Mouse (Mus musculus) frontal cortex, postnatal 36 days (tissue): ENCODE measurements around the gene Evl.

Experiments used
- DNase-seq, 2 experiments: peaks; one replicate each; pipeline ENCODE4 v3.0.0; 2022; ENCODE audit warnings: low spot score in 2 of 2

Gene Evl

DNA sequence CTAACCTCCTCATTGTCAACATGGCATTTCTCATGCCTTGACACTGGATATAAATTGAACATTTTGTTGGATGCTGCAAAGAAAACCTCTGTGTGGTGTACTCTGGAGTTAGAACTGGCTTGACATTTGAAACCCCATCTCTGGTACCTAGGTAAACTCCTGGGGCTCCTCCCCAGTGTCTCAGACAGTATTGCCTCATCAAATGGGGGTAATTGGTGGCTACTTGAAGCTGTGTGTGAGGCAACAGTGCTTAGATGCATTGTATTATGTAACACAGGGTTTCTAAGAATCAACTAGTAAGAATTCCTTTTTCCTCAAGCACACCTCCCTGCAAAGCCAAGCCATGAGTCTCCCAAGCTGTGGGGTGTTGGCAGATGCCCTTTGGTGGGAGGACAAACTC lies 93.3 kb downstream of the Evl start:
- DNase-seq, result no peak

DNA sequence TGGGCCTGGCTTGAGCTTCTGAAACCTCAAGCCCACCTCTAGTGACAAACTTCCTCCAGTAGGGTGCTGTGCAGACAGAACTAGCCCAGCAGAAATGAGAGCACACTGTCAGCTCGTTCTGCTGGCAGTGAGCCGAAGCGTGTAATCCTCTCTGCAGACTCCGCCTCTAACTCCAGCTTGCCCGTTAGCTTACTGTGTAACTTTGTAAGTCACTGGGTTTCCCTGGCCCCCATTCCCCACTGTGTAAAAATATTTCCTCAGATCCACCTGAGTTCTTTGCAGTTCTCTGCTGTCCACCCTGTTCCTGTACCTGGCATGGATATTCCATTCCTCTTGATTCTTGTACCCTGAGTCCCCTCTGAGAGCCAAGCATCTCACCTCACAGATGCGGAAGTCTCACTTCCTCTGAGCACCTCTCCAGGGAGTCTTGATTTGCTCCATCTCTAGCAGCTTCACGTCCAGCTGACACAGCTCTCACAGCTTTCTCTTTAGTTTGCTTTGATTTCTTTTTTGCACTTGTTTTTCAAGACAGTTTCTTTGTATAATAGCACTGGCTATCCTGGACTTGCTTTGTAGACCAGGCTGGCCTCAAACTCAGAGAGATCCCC lies 96.6 kb downstream of the Evl start:
- peak in 1 of 2 experiments; percentile 59 for DNase-seq

DNA sequence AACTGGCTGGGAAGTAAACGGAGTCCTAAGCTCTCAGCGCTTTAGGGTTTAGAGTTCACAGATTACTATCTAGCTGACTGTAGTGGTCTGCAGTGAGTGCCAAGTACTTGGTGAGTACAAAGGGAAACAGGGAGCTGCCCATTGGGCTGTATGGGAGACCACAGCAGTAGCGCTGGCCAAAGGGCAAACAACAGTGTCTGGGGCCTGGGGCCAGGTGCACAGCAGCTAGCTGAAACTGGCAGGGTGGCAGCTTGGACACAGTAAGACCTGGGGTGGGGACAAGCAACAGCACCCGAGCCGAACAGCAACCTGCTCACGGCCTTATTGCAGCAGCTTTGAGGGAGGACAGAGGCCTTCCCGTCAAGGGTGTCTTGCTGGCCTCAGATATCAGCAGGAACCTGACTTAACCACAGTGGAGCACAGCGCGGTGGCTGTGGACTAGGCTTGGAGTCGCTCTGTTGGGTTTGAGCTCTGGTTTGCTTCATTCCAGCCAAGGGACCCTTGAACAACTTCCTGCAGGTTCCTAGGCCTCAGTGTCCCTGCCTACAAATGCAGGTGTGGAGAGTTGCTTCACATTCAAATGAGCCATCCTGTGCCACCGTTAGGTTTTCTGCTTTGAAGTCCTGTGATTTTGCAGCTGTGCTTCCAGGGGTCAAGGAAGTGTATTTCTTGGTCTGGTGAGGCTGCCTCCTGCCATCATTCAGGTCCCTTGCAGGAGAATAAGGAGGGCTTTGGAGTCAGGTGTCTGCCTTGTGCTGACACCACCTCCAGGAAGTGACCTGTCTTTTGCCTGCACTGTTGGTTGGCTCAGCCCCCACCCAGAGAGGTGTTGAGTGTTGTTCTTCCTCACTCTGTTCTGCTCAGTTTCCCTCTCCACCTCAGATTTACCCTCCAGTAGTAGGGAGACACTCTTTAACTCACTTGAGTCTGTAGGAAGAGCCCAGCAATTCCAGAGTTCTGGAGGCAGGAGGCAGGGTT lies 99.1 kb downstream of the Evl start:
- DNase-seq, result no peak

DNA sequence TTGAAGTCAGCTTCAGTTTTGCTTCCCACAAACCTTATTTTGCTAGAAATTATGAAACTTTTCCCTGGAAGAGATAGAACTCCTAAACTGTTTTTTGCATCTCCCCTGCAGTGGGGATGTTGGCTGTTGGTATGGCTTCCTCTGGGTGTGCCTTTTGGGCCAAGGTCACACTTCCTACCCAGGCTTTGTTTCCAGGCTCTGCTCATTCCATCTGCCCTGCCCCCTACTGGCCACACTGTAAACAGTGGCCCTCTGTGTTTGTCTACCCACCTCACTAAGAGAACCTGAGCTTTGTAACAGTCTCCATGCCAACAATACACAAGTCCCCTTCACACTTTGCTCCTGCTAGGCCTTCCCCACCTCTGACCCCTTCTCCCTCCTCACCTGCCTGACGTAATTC lies 102.8 kb downstream of the Evl start:
- DNase-seq, result no peak

DNA sequence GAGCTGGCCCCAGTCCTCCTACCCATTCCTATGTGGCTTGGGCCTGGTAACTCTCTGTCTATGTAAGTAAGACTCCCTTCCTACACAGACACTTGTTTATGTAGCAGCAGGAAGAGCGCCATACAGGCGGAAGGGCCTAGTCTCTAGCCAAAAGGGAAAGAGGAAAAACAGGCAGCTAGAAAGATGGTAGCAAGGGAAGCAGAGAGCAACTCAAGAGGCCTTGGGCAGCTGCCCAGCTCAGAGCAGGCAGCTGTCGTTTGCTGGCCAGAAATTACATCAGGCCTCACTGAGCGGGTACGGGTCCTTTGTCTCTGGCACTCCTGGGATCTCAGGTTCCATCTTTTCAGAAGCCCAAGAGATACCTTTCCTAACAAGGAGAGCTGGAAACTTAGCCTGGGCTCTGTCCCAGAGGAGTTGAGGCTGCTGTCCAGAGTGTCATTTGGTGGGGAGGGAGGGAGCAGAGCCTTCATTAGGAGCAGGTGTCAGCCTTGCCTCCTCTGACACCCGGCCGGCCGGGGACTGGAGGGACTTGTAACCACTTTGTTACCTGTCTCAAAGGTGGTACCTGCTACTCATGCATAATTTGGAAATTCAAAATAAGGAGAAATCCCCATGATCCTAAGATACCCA lies 114.2 kb downstream of the Evl start:
- no peak for DNase-seq

DNA sequence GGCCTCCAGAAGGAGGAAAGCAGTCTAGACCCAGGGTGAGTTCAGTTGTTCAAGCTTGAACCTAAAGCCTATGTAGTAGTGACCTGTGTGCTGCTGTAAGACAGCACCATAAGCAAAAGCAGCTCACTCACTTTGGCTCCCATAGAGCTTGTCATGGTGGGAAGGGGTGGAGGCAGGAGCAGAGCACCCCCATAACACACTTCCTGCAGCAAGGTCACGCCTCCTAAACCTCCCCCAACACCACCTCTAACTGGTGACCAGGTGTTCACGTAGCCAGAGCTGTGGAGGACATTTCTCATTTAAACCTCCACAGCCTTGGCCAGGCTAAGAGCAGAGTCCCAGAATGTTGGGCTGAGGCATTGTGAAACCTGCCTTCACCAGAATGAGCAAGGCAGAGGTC lies 117.0 kb downstream of the Evl start:
- DNase-seq, result no peak

DNA sequence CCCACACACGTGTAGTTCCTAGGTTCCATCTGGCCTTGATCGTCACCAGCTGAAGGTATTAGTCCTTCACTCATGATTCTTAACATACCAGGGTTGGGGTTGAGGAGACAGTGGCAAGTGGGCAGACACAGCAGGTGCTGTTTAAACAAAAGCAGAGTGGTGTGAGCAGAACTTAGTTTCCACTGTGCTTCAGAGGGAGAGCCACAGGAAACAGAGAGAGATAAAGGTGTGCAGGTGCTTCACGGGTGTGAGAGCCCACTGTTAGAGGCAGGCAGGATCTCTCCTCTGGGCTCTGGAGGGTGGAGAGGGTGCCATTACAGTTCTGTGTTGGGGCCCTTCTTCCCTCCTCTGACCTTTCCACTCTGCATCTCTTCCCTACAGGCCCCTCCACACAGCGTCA lies 118.4 kb downstream of the Evl start:
- DNase-seq, result no peak

DNA sequence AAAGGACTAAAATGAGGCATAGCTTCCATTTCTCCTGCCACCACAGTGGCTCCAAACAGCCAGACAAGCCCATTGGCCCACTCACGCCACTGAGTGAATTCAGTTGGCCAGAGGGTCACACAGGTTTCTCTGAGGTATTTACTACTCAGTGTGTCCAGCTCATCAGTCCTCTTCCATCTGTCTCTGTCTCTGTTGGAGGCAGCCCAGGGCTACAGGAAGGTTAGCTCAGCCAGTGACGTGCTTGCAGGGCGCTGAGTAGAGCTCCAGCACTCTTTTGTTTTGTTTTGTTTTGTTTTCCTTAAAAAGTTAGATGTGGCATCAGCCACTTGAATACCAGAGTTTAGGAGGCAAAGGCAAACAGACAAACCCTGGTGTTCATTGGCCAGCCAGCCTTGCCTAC lies 119.0 kb downstream of the Evl start:
- no peak for DNase-seq

DNA sequence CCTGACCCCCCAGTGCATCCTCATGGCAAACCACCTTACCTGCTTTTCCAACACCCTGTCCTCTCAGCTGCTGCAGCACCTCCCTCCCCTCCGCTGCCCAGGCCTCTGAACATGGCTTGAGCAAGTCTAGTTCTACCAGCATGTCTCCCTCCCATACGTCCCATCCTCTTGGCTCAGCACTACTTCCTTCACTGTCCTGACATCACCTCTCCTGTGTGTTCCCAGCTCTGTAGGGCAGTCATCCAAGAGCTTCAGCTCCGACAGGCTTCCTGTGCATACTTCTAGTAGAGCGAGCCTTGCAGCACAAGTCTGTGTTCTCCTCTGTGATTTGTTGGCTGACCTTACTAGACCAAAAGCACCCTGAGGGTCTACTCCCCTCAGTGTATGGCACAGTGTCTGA lies 120.0 kb downstream of the Evl start:
- peak; percentile 44 to 75 for DNase-seq

DNA sequence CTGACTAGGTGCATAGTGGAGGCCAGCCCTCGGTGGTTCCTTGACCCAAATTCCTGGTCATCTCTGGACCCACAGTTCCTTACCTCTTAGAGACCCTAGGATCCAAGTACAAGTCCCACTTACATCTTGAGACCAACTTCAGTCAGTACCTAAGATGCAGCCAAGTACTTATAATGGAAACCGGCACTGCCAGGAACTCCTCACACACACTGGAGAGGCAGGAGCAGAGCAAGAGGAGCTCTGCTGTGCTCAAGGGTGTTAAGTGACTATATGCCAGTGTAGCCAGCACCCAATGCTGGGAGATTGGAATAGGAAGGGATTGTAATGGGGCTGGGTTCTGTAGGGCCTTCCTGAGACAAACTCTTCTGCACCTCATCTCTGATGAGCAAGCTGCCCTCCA lies 120.4 kb downstream of the Evl start:
- DNase-seq, result no peak

DNA sequence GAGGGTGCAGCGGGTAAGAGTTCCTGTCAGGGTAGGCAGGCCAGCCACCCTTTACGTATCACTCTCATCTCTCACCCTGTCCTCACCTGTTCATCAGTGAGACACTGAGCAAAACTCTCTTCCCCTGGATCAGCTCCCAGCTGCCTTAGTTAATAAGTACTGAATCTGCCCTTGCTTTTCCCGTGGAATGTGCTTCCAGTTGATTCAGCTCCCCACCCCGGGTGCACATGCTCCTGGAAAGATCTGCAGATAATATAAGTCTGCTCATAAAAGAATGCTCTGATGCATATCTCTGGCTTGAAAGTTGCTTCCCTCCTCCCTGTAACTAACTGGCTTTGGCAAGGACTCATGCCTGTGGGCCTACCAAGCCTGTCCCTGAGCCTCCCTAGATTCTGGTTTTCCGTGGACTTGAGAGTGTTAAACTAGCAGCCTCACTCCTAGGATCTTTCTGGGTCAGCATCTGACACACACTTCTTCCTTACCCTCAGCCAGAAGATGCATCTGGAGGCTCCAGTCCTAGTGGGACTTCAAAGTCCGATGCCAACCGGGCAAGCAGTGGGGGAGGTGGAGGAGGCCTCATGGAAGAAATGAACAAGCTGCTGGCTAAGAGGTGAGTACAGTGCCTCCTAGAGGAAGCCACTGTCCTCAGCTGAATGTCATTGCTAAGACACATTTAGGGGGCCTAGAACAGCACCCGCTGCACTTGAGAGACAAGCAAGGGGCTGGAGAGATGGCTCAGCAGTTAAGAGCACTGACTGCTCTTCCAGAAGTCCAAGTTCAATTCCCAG lies 121.3 kb downstream of the Evl start:
- no peak for DNase-seq

DNA sequence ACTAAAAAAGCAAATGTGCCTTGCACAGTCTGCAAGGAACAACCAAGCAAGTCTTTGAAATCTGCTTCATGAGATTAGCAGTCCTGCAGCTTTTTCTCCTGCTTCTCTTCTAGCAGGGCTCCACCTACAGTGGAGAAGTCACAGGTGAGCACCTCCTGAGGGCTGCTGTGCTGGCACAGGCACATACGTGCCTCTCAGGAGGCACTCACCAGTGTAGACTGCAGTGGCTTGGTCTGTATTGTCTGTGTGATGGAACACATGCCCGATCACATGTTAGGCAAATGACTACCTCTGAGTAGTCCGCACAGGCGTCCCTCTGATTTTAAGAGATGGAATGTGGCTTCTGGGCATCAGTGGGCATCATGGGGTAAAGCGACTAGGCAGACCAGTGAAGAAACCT lies 122.6 kb downstream of the Evl start:
- DNase-seq, result no peak

DNA sequence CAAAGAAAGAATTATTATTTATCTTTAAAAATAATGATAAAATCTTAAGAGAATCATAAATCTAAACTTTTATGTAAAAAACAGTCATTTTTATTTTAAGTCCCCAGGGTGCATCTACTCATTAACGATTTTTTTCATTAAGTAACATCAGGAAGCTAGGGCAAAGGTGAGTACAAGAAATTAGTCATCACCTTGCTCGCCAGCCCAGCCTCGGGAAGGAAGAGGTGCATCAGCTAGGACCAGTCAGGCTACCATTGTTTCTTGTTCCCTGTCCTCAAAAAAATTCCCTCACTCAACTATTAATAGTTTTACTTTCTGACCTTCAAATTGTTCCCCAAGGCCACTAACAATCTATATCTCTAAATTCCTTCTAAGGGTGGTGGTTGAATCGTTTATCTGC lies 123.8 kb downstream of the Evl start:
- no peak for DNase-seq

DNA sequence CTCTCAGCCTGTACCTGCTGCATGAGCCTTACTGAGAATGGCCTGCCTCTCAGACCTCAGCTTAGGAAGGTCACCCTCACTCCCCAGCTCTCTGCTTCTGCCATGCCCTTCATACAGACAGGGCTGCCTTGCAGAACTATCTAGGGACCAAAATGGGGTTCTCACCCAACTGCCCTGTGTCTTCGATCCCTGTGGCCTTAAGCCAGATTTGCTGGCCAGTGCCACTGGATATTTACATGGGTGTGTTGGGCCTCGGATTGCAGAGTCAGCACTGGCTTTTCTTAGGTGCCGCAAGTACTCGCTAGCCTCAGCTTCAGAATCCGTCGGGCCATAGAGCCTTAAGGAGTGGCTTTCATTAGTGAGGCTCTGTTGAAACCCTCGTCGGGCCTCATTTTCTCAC lies 126.3 kb downstream of the Evl start:
- no peak for DNase-seq

DNA sequence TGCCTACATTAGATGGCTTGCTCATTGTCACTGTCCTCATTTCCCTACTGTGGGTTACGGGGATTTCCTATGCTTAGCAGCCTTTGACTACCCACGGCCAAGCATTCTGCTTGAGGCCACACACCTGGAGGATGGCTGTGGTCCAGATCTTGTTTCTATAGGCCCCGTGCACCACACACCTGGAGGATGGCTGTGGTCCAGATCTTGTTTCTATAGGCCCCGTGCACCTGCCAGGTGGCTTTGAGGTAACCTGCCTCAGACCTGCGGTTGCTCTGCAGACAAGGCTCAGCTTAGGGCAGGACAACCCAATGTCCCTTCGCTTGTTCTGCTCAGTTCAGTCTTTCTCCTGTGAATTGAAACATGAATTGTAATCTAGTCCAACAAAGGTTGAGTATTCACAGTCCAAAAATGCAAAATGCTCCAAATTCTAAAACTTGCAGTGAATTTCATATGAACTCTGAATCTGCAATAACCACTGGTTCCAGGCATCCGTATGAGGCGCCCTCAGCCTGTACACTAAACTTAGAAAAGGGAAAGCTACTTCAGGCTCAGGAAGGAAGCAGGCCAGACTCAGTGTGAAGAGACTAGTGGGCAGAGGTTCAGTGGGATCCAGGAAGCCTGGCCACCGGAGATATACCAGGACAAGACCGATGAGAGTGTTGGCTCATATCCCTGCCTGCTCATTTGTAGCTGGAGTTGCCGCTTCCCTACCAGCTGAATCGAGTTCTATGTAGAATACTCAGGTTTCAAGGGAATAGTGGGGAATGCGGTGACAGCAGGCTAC lies 127.9 kb downstream of the Evl start:
- DNase-seq, result peak in 1 of 2 experiments; percentile 26

DNA sequence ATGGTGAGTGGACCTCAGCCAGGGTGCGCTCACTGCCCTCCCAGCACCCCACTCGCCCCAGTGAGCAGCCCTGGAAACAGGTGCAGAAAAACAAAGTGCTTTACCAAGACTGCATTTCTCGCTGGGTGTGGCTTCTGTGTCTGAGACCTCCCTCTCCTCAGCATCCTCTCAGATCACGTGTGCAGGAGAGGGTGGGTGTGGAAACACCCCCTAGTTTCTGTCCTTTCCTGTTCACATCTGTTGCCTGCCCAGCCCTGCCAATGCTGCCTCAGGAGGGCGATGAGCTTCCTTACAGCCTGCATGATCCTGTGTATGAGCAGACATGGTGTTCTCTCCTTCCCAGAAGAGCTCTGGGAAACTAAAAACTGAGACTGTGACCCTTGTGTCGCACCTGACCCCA lies 131.9 kb downstream of the Evl start:
- DNase-seq, result no peak

DNA sequence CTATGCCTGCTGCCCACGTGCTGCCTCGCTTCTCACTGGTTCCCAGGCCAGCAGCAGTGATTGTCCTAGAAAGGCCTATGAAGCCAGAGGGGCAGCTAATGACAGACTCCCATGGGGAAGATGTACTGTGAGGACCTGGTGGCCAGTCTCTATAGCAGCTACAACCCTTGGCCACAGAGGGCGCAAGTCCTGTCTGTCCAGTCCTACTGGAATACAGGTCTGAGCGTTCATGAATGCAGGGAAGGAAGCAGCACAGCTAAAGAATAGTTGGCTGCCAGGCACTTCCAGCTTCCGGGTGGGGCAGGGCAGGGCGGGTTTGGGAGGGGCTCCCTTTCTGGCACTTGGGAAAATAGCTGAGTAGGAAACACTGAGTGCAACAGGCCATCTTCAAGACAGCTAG lies 132.4 kb downstream of the Evl start:
- no peak for DNase-seq

DNA sequence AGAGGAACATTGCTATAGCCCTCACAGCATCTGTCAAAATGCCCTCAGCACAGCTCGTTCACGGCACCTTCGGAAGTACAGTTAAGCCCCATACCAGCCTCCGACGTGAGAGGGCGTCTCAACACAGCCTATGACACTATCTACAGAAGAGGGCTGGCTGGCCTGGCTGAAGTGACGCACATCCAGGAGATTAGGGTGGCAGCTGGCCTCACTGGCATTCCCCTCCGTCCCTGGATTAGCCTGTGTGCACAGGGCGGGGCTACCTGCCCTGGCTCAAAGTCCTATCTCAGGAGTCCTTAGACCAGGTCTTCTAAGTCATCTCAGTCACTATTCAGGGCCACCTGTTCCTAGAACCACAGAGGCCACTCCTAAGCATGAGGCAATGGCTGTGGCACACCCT lies 134.6 kb downstream of the Evl start:
- no peak for DNase-seq

DNA sequence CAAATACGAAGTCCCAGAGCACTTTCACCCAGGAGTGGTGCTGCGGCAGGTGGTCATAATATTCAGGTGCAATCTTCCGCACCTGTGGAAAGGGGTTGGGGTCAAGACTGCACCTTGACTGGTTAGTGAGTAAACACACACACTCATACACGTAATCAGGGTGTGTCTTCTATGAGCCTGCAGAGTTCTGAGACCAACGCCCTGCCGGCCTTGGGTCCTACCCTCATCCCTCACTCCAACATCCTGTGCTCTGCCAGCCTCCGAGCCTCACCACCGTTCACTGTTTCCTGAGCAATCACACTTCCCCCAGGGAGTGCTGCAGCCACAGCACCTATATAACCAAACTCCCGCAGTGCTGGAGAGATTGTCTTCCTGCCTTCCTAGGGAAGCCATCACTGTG lies 136.0 kb downstream of the Evl start:
- DNase-seq, result no peak

DNA sequence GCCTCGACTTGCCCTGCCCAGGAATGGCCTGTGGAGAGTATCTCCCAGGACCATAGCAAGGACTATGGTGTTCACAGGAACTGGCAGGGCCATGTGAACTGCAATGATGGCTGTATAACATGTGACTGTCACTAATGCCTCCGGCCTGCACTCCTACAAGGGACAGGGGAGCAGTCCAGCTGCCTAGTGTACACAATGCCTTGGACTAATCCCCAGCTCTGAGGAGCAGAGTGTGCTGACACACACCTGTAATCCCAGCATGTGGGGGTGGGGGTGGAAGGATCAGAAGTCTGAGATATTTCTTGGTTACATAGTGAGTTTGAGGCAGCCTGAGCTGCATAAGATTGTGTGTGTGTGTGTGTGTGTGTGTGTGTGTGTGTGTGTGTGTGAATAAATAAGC lies 139.1 kb downstream of the Evl start:
- no peak for DNase-seq

DNA sequence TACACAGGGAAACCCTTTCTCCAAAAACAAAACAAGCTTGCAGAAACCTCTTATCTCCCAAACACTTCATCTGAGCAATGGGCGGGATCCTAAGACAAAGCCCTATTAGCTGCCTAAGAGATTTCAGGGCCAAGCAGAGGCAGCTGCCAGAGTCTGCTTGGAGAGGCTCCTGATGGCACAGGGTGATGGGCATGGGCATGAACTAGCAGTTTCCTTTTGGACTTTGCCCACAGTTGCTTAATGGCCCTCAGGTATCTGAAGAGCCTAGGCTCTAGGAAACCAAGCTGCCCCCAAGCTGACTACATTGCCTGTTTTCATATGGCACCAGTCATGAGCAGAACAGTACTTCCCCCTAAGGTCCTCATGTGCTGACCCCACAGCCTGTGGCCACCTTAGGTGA lies 139.7 kb downstream of the Evl start:
- DNase-seq, result no peak
